8 mouse cellular contexts compared by ENCODE assay signal in the genomic region with DNA sequence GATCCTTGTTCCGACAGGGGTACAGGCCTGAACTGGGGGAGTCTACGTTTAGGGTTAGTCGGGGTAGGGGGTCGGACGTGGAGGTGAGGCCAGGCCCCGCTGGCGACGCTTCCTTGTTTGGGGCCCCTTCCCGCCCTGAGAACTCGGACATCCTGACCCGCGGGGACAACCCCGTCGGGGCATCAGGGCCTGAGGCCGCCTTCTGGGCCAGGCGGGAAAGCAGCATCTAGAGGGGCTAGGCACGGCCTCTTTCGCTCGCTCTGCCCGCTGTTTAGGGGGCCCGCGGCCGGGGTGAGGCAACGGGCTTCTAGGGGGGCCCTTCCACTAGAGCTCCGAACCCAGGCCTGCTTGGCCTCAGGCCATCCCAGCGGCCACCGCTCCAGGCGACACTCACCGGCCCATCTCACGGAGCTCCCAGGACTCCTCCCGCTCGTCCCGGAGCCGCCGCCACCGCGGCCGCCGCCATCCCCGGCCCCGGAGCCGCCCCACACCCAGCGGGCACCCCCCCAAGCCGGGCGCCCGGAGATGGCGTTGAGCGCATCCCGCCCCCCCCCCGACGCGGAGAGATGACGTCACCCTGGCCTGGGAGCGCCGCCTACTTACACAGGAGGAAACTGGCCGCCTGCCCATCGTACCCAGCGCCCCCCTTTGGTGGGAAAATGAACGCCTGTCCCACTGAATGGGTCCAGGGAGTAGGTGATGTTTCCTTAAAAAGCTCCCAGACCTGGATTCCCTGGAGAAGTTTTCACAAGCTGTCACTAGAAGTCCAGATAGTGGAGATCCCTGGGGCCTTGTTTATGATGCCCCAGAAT. TPM values are rescaled to one million over a fixed set of nuclear protein-coding genes. Genes with fewer than 3 reads are reported as not detected.
A peak's percentile ranks its signal among the peaks of the same experiment; 100 is the strongest.
DNase-seq lines count a peak whose midpoint lies in the region; ATAC-seq lines count a peak whose summit lies in the region.

A gene (minus strand): TSS at position 503 of the 812 bp plus-strand sequence.

- peak; percentile 86 for ATAC-seq in common myeloid progenitor, adult 5-6 weeks (replicated peaks; ENCODE audit: low read depth, poor library complexity, severe bottlenecking)

- H3K4me3 ChIP-seq in megakaryocyte, embryonic 14.5 days (replicated peaks) = peak within 1 kb of the TSS; percentile 98

- peaks cover 29% of the 10 kb centered on the region for H3K36me3 ChIP-seq in megakaryocyte, embryonic 14.5 days (replicated peaks; ENCODE audit: low read length)

- peaks cover 19% of the 10 kb centered on the region for H3K4me1 ChIP-seq in megakaryocyte, embryonic 14.5 days

- H3K27me3 ChIP-seq in megakaryocyte, embryonic 14.5 days (replicated peaks) = no peaks in the 10 kb centered on the region

- DNase-seq in ZHBTc4 (ENCODE audit: low read depth, low spot score) = peak; percentile 91
- DNase-seq in gastrocnemius, adult 8-10 months (ENCODE audit: low spot score in 2 of 2) = peak; percentile 72 to 73
- DNase-seq in hindlimb bud, embryonic 11.5 days (ENCODE audit: extremely low spot score, low read depth, low spot score) = peak; percentile 78
- DNase-seq in left cerebral cortex, adult 8-10 months (ENCODE audit: low spot score in 2 of 2) = peak; percentile 71 to 88
- peak; percentile 89 to 90 for DNase-seq in right cerebral cortex, postnatal 10 days (ENCODE audit: low spot score in 2 of 2)
- DNase-seq in urinary bladder, postnatal 25 days (ENCODE audit: low spot score) = peak; percentile 86

- no peaks in the 10 kb centered on the region for H3K9me3 ChIP-seq in megakaryocyte, embryonic 14.5 days

RNA-seq across cellular contexts. Expression of the gene that starts here (rescaled TPM):
- 8.9 and 13.4 TPM in 2 replicates for total RNA-seq in common myeloid progenitor, adult 5-6 weeks (2017)
- 10 to 100 TPM; 18.2 to 28.9 (median 24.9) TPM for total RNA-seq in gastrocnemius, adult 8-10 months (2022)
- total RNA-seq in left cerebral cortex, adult 8-10 months (2022) = 10 to 100 TPM; 39.5 to 50.7 (median 43.0) TPM
- 1.5 and 6.3 TPM in 2 replicates for polyA plus RNA-seq in megakaryocyte, embryonic 14.5 days (2012; ENCODE audit: insufficient read depth, low replicate concordance)

Comparison
In these comparisons a context has a peak if more than half of its experiments do, and no peak if none do; other contexts are left out.
1. Peak in every context shown above with its lines: DNase-seq, ATAC-seq and H3K4me3 ChIP-seq.